Mouse (Mus musculus) testis, postnatal 10 days (tissue): ENCODE results near the gene Nptx1.

ENCODE experiments used
- DNase-seq: peaks from one replicate; pipeline ENCODE4 v3.0.0; 2021; ENCODE audit warnings: low spot score

Gene Nptx1

GRCm38 (mm10) chr11:119491690-119492087 is 55.9 kb downstream of the Nptx1 start:
- no peak for DNase-seq

- peak; percentile 100 for DNase-seq
Measured at GRCm38 (mm10) chr11:119490861-119491689, 56.5 kb downstream of the Nptx1 start, which contains the start of gene Endov. TSS of gene Endov (plus strand) at chr11:119491347.
